Mouse (Mus musculus) T-helper 1 cell (primary cell): ENCODE measurements around the gene Gca.
"Not testable (repeated sequence)": the region's sequence is repeated elsewhere in the genome, so short reads cannot be mapped to it uniquely, and the experiment has no call there.

Source experiments
- in situ Hi-C: fragments of 300-600 bp; cut with MboI, MseI; formaldehyde crosslinking; loops from one replicate; pipeline ENCODE4 v1.15.1; 2025; ENCODE audit warnings: high pct_unique_total_duplicates

The Gca gene

GRCm38 (mm10) chr2:62665536-62665935 is 1.5 kb downstream of the Gca start:
- in situ Hi-C loops = loop anchor here (10.0 kb wide), 1 partner anchor 1371 kb away; no protein-coding TSS in a partner anchor

- in situ Hi-C loops = loop anchor here (10.0 kb wide), 1 partner anchor 1375 kb away; no protein-coding TSS in a partner anchor
Measured at GRCm38 (mm10) chr2:62669848-62670247, 5.8 kb downstream of the Gca start.

GRCm38 (mm10) chr2:62670301-62670700 is 6.2 kb downstream of the Gca start:
- in situ Hi-C loops = no loop called here

DNA sequence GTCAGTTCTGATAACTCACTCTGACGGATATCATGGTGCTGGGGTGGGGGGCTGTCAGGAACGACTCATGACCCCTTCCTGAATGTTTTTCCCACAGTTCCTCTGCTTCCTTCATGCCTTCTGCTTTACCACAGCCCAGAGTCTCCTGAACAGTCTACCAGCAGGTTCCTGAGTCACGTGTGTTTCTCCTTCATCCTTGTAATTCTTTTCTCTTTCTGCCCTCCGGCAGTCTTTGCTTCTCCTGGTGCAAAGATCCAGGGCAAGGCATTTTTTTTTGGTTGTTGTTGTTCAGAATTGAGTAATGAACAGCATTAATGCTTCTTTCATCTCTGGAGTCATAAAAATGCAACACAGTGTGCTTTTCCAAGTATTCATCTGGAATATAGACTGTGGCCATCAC is 6.7 kb downstream of the Gca start:
- in situ Hi-C loops = no loop called here

- in situ Hi-C loops = no loop called here
Measured at GRCm38 (mm10) chr2:62672788-62673187, 8.7 kb downstream of the Gca start.

DNA sequence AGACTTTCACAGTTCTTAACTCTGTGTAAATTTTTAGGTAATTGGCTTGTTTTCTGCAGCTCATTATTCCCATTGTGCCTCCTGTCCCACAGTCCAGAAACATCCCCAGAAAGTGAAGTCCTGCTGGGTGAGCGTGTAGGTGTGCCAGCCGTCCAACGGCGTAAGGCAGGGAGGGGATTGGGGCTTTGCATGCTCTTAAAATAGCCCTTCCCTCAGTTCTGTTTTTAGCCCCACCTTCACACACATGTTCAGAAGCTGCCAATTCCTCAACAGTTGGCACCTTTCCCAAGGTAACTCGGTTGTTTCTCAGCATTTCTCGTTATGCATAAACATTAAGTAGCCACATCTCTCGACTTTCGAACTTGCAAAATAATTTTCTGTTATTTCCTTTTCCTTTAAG is 17.6 kb downstream of the Gca start:
- in situ Hi-C loops = no loop called here

DNA sequence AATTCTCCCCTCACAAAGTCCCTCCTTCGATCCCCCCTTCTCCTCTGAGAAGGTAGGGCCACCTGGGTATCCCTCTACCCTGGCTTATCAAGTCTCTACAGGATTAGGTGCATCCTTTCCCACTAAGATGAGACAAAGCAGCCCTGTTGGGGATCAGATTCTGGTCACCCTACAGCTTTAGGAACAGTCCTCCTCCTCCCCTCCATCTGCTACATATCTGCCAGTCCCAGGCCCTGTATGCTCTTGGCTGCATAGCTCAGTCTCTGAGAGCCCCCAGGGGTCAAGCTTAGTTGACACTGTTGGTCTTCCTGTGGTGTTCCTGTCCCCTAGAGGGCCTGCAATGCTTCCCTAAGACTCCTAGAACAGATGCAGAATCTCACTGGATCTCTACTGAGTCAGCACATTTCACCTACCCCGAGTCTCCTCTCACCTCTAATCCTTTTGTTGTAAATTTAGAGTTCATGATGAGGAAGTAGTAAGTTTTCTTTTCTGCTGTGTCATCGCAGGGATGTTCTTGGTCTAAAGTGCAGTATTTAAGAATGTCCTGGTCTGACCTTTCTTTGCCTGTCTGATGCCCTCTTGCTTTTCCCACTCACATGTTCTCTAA is 21.0 kb downstream of the Gca start:
- in situ Hi-C loops = no loop called here

DNA sequence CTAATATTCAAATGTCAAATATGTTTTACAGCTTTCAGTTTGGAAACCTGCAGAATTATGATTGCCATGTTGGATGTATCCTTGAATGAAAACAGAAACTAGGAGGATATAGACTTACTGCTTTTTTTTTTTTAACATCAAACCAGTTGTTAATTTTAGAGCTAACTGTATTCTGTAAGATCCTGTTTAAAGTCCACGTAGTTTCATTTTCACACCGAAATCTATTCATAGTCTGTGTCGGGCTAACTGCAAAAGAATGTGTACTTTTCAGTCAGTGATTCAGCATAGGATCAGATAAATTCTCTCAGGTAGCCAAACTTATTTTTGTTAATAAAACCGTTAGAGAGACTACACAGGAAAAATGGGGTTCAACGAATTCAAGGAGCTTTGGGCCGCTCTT is 21.8 kb downstream of the Gca start:
- in situ Hi-C loops = no loop called here

DNA sequence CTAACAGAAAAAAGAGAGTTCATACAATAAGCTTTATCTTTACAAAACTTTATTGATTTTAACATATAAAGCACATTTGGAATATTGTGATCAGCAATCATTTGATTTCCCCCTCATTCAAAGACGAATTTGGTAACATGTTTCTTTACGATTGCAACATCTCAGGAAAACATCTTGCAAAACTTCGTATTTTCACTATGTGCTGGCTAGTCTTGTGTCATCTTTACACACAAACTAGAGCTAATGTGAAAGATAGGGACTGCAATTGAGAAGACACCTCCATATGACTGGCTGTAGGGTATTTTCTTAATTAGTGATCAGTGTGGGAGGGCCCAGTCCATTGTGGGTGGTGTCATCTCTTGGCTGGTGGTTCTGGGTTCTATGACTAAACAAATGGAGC is 42.2 kb downstream of the Gca start:
- in situ Hi-C loops = no loop called here

GRCm38 (mm10) chr2:62709633-62710032 is 45.5 kb downstream of the Gca start:
- in situ Hi-C loops = no loop called here

DNA sequence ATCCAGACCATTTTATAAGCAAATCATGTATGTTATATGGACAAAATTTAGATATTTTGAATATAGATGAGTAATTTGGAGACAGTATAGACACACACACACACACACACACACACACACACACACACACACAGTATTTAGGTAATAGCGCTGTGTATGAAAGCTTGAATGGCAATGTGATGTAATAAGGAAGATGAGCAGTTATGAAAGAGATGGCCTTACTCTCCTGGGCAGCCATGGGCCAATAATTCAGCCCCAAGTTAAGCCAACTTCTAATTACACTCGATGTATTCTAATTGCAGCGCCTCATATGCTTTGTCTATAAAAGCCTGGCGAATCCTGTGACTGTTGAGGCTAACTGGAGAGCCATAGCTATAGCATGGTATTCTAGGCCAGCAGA is 50.3 kb downstream of the Gca start:
- in situ Hi-C loops = not testable (repeated sequence)

GRCm38 (mm10) chr2:62715260-62715659 is 51.2 kb downstream of the Gca start:
- in situ Hi-C loops = no loop called here

GRCm38 (mm10) chr2:62717270-62717669 is 53.2 kb downstream of the Gca start:
- in situ Hi-C loops = no loop called here

DNA sequence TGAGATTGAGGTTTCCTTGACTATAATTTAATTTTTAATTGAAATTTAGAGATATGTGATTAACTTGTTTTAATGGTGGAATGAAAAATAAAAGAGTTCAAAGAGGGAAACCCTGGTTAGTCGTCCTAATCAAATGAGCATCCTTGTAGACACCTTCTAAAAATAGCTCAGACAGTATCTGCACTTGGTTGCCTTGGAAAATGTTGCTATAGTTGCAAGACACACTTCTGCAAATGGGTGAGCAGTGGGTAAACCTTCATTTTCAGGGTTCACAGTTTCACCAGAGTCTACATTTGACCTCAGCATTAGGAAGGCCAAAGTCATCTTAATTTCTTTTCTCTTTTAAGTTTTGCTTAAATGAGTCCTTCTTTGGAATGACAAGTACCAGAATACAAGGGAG is 54.3 kb downstream of the Gca start:
- in situ Hi-C loops = no loop called here

- in situ Hi-C loops = no loop called here
Measured at GRCm38 (mm10) chr2:62725946-62726345, 61.9 kb downstream of the Gca start.

DNA sequence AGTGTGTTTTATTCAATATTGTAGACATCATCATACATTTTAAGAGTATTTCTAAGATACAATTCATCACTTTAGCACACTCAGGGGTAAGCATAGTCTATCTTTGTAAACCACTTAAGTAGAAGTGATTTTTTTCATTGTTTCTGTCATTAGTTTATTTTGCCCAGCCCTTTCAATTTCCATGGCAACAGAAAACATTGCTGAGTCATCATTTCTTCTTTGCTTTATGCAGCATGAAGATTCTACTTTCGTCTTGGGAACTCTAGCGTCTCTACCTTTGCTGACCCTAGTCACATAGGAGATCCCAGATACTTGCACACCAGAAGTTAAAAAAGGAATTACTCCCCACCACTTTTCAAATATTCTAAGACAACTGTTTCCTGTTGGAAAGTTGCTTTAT is 63.6 kb downstream of the Gca start:
- in situ Hi-C loops = no loop called here

DNA sequence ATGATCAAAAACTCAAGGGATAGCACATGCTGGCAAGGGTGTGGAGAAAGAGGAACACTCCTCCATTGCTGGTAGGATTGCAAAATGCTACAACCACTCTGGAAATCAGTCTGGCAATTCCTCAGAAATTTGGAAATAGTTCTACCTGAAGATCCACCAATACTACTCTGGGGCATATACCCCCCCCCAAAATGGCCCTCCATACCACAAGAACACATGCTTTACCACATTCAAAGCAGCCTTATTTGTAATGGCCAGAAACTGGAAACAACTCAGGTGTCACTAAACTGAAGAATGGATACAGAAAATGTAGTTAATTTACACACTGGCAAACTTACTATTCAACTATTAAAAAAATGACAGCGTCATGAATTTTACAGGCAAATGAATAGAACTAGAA is 66.6 kb downstream of the Gca start:
- in situ Hi-C loops = no loop called here

GRCm38 (mm10) chr2:62743098-62743497 is 79.0 kb downstream of the Gca start:
- in situ Hi-C loops = no loop called here
